Mouse (Mus musculus): ENCODE data around the gene Lin54. TPM values are rescaled to one million over a fixed set of nuclear protein-coding genes. Genes with fewer than 3 reads are reported as not detected.

Gene Lin54
- 10 to 100 TPM; 12.6 to 13.0 TPM for total RNA-seq (2021)
- long read RNA-seq, experiment 1, full-length matches to known transcripts: 3 of 10 reads
- long read RNA-seq, experiment 1, partial matches to known transcripts: 3 of 10 reads
- long read RNA-seq, experiment 1, other reads (novel, unspliced or antisense): 4 of 10 reads
- long read RNA-seq, experiment 2, full-length matches to known transcripts: 6 of 10 reads
- long read RNA-seq, experiment 2, partial matches to known transcripts: 2 of 10 reads
- long read RNA-seq, experiment 2, other reads (novel, unspliced or antisense): 2 of 10 reads

- peak; percentile 92 for DNase-seq
These were observed at the start of gene Lin54 for GRCm38 (mm10) chr5:100500458-100500961. TSS of gene Lin54 (minus strand) at chr5:100500639.

GRCm38 (mm10) chr5:100550151-100550550 is 49.7 kb upstream of the Lin54 start:
- no peak for DNase-seq

GRCm38 (mm10) chr5:100549311-100549710 is 48.9 kb upstream of the Lin54 start:
- DNase-seq: no peak

GRCm38 (mm10) chr5:100548236-100548635 is 47.8 kb upstream of the Lin54 start:
- no peak for DNase-seq

- DNase-seq: no peak
These were observed 46.0 kb upstream of the Lin54 start for GRCm38 (mm10) chr5:100546294-100547080.

GRCm38 (mm10) chr5:100536638-100537037 is 36.2 kb upstream of the Lin54 start:
- DNase-seq: peak; percentile 32

GRCm38 (mm10) chr5:100535826-100536225 is 35.4 kb upstream of the Lin54 start:
- no peak for DNase-seq

GRCm38 (mm10) chr5:100526164-100526563 is 25.7 kb upstream of the Lin54 start:
- DNase-seq: peak; percentile 11

GRCm38 (mm10) chr5:100525620-100526019 is 25.2 kb upstream of the Lin54 start:
- no peak for DNase-seq

GRCm38 (mm10) chr5:100524921-100525320 is 24.5 kb upstream of the Lin54 start:
- no peak for DNase-seq

GRCm38 (mm10) chr5:100523331-100523730 is 22.9 kb upstream of the Lin54 start:
- DNase-seq: no peak

- no peak for DNase-seq
These were observed 19.8 kb upstream of the Lin54 start for GRCm38 (mm10) chr5:100520223-100520622.

GRCm38 (mm10) chr5:100519027-100519411 is 18.6 kb upstream of the Lin54 start:
- no peak for DNase-seq

- peak; percentile 97 for DNase-seq
These were observed 17.9 kb upstream of the Lin54 start, which contains the start of gene Cops4 for GRCm38 (mm10) chr5:100518049-100519026. TSS of gene Cops4 (plus strand) at chr5:100518309.

- DNase-seq: no peak
These were observed 12.1 kb upstream of the Lin54 start for GRCm38 (mm10) chr5:100512576-100512975.

- no peak for DNase-seq
These were observed 8.8 kb upstream of the Lin54 start for GRCm38 (mm10) chr5:100509247-100509646.

GRCm38 (mm10) chr5:100501267-100501666 is 828 bp upstream of the Lin54 start:
- no peak for DNase-seq

- DNase-seq: peak; percentile 38
These were observed 571 bp downstream of the Lin54 start for GRCm38 (mm10) chr5:100499831-100500304.

GRCm38 (mm10) chr5:100499243-100499642 is 1.2 kb downstream of the Lin54 start:
- DNase-seq: no peak

GRCm38 (mm10) chr5:100498436-100499180 is 1.8 kb downstream of the Lin54 start:
- peak; percentile 91 for DNase-seq

GRCm38 (mm10) chr5:100491704-100492103 is 8.7 kb downstream of the Lin54 start:
- DNase-seq: no peak

All from adrenal gland, postnatal 10 days (tissue).